Mouse (Mus musculus): ENCODE results near the gene Ubxn4. TPM values are rescaled to one million over a fixed set of nuclear protein-coding genes. Genes with fewer than 3 reads are reported as not detected.

The Ubxn4 gene
- polyA plus RNA-seq (2015; fragmentation: Nextera tagmentation; extraction: Ambion mirVana): 61.2 and 61.3 TPM in 2 replicates

GRCm38 (mm10) chr1:128243627-128243995 is at the start of gene Ubxn4:
Ubxn4 (plus strand) TSS chr1:128243964.
- Histone ChIP-seq H3K4me2 (ENCODE audit: low read depth, low read length) (peak within 1 kb of the TSS; percentile 90), H3K27ac (ENCODE audit: low read length) (peak within 1 kb of the TSS; percentile 89), H3K36me3 (ENCODE audit: control insufficient read depth, insufficient read depth, low read length) (no peaks in the 10 kb centered on the region), H3K9me3 (replicated peaks; ENCODE audit: control insufficient read depth, low read length) (no peaks in the 10 kb centered on the region), H3K4me3 (replicated peaks; ENCODE audit: low read length) (peak within 1 kb of the TSS; percentile 86), H3K27me3 (ENCODE audit: control insufficient read depth, insufficient read depth, low read length) (no peaks in the 10 kb centered on the region), H3K4me1 (ENCODE audit: control insufficient read depth, insufficient read depth, low read length) (0 out of 2 replicates have a peak, but pooled peaks cover 2% of the 10 kb centered on the region), H3K9ac (ENCODE audit: low read length) (peak within 1 kb of the TSS; percentile 94)
- 5% methylated on average over 10 of the region's 10 CpGs for WGBS
- ATAC-seq (ENCODE audit: insufficient read depth, low FRiP score): no peak

- Histone ChIP-seq H3K4me3 (replicated peaks; ENCODE audit: low read length) (no peak overlapping the region), H3K9ac (ENCODE audit: low read length) (no peak overlapping the region), H3K9me3 (replicated peaks; ENCODE audit: control insufficient read depth, low read length) (no peaks in the 10 kb centered on the region), H3K4me1 (ENCODE audit: control insufficient read depth, insufficient read depth, low read length) (no peaks in the 10 kb centered on the region), H3K36me3 (ENCODE audit: control insufficient read depth, insufficient read depth, low read length) (peaks cover 5% of the 10 kb centered on the region), H3K4me2 (ENCODE audit: low read depth, low read length) (no peak overlapping the region), H3K27me3 (ENCODE audit: control insufficient read depth, insufficient read depth, low read length) (no peaks in the 10 kb centered on the region), H3K27ac (ENCODE audit: low read length) (no peak overlapping the region)
- WGBS: 40% methylated on average over 2 of the region's 2 CpGs
- no peak for ATAC-seq (ENCODE audit: insufficient read depth, low FRiP score)
Observed at GRCm38 (mm10) chr1:128194011-128194410, 49.8 kb upstream of the Ubxn4 start.

- Histone ChIP-seq H3K9me3 (replicated peaks; ENCODE audit: control insufficient read depth, low read length) (no peaks in the 10 kb centered on the region), H3K4me3 (replicated peaks; ENCODE audit: low read length) (no peak overlapping the region), H3K27ac (ENCODE audit: low read length) (no peak overlapping the region), H3K36me3 (ENCODE audit: control insufficient read depth, insufficient read depth, low read length) (peaks cover 5% of the 10 kb centered on the region), H3K4me1 (ENCODE audit: control insufficient read depth, insufficient read depth, low read length) (no peaks in the 10 kb centered on the region), H3K27me3 (ENCODE audit: control insufficient read depth, insufficient read depth, low read length) (no peaks in the 10 kb centered on the region), H3K4me2 (ENCODE audit: low read depth, low read length) (no peak overlapping the region), H3K9ac (ENCODE audit: low read length) (no peak overlapping the region)
- ATAC-seq (ENCODE audit: insufficient read depth, low FRiP score): no peak
- WGBS: 94% methylated on average over 1 of the region's 1 CpGs
Observed at GRCm38 (mm10) chr1:128197353-128197752, 46.4 kb upstream of the Ubxn4 start.

DNA sequence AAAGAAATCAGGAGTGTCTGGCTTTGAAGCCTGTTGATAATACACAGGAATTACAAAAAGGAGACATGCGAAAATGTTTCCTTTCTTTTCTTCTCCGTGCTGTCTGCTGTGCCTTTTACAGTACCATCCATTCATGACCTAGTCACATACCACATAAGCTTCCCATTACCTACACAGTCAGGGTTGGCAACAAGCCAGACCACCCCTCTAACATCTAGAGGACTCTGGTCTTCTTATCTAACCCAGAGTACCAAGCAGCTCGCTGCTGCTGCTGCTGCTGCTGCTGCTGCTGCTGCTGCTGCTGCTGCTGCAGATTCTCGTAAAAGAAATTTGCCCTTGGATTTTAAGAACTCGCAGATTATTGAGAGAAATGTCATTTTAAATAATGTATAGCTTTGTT is 30.5 kb upstream of the Ubxn4 start:
- Histone ChIP-seq H3K27ac (ENCODE audit: low read length) (no peak overlapping the region), H3K36me3 (ENCODE audit: control insufficient read depth, insufficient read depth, low read length) (peaks cover 13% of the 10 kb centered on the region; the same call in 1 of the 2 replicates)
- 77% methylated on average over 5 of the region's 5 CpGs for WGBS

DNA sequence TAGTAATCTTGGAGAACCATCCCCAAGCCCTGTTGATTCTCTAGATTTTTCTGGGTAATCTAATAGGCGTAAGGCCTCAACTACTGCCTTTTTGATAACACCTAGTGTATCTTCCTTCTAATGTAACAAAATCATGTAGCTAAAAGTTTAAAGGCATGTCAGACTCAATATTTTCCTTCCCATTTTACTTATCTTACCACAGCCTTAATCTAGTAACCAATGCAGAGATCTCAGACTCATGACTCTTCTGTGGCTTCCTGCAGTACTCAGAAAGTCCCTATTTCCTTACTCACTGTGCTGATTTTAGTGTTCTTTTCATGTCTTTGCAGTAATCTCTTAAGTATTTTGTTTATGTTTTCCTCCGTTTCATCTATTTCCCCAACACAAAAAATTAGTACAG is 21.9 kb upstream of the Ubxn4 start:
- no peak overlapping the region for H3K9ac ChIP-seq (ENCODE audit: low read length)
- no peaks in the 10 kb centered on the region for H3K4me1 ChIP-seq (ENCODE audit: control insufficient read depth, insufficient read depth, low read length)
- H3K36me3 ChIP-seq (ENCODE audit: control insufficient read depth, insufficient read depth, low read length): 0 out of 2 replicates have a peak, but pooled peaks cover 7% of the 10 kb centered on the region
- H3K9me3 ChIP-seq (replicated peaks; ENCODE audit: control insufficient read depth, low read length): no peaks in the 10 kb centered on the region
- WGBS: 95% methylated on average over 2 of the region's 2 CpGs
- no peak overlapping the region for H3K4me3 ChIP-seq (replicated peaks; ENCODE audit: low read length)
- H3K4me2 ChIP-seq (ENCODE audit: low read depth, low read length): no peak overlapping the region
- H3K27me3 ChIP-seq (ENCODE audit: control insufficient read depth, insufficient read depth, low read length): no peaks in the 10 kb centered on the region
- ATAC-seq (ENCODE audit: insufficient read depth, low FRiP score): no peak
- no peak overlapping the region for H3K27ac ChIP-seq (ENCODE audit: low read length)

More for the DNA sequence above, 30.5 kb upstream of the Ubxn4 start:
- H3K4me2 ChIP-seq (ENCODE audit: low read depth, low read length): no peak overlapping the region
- ATAC-seq (ENCODE audit: insufficient read depth, low FRiP score): no peak
- no peaks in the 10 kb centered on the region for H3K4me1 ChIP-seq (ENCODE audit: control insufficient read depth, insufficient read depth, low read length)
- H3K9me3 ChIP-seq (replicated peaks; ENCODE audit: control insufficient read depth, low read length): no peaks in the 10 kb centered on the region
- no peaks in the 10 kb centered on the region for H3K27me3 ChIP-seq (ENCODE audit: control insufficient read depth, insufficient read depth, low read length)
- H3K9ac ChIP-seq (ENCODE audit: low read length): no peak overlapping the region
- no peak overlapping the region for H3K4me3 ChIP-seq (replicated peaks; ENCODE audit: low read length)

DNA sequence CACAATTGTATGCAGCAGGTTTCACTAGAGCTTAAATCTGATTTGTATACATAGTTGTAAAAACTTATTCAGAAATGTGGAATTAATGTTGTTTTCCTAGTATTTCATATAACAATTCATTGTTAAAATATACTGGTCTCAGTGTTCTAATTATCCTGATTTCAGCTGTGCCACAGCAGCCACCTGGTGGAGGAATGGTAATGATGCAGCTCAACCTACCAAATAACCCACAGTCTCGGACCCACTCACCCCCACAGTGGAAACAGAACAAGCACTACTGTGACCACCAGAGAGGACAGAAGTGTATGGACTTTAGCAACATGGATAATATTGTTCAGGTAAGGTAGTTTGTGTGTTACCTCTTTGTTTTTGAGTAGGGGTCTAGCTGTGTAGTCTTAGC is 20.5 kb upstream of the Ubxn4 start:
- H3K36me3 ChIP-seq (ENCODE audit: control insufficient read depth, insufficient read depth, low read length): 0 out of 2 replicates have a peak, but pooled peaks cover 7% of the 10 kb centered on the region
- H3K27me3 ChIP-seq (ENCODE audit: control insufficient read depth, insufficient read depth, low read length): no peaks in the 10 kb centered on the region
- H3K4me3 ChIP-seq (replicated peaks; ENCODE audit: low read length): no peak overlapping the region
- no peak overlapping the region for H3K4me2 ChIP-seq (ENCODE audit: low read depth, low read length)
- 77% methylated on average over 1 of the region's 1 CpGs for WGBS
- no peak for ATAC-seq (ENCODE audit: insufficient read depth, low FRiP score)
- H3K27ac ChIP-seq (ENCODE audit: low read length): no peak overlapping the region
- H3K4me1 ChIP-seq (ENCODE audit: control insufficient read depth, insufficient read depth, low read length): no peaks in the 10 kb centered on the region
- no peaks in the 10 kb centered on the region for H3K9me3 ChIP-seq (replicated peaks; ENCODE audit: control insufficient read depth, low read length)
- H3K9ac ChIP-seq (ENCODE audit: low read length): no peak overlapping the region

- 96% methylated on average over 4 of the region's 4 CpGs for WGBS
- H3K27me3 ChIP-seq (ENCODE audit: control insufficient read depth, insufficient read depth, low read length): no peaks in the 10 kb centered on the region
- no peak for ATAC-seq (ENCODE audit: insufficient read depth, low FRiP score)
- H3K9ac ChIP-seq (ENCODE audit: low read length): no peak overlapping the region
- no peak overlapping the region for H3K4me3 ChIP-seq (replicated peaks; ENCODE audit: low read length)
- no peak overlapping the region for H3K27ac ChIP-seq (ENCODE audit: low read length)
- H3K36me3 ChIP-seq (ENCODE audit: control insufficient read depth, insufficient read depth, low read length): peaks cover 29% of the 10 kb centered on the region
- H3K9me3 ChIP-seq (replicated peaks; ENCODE audit: control insufficient read depth, low read length): no peaks in the 10 kb centered on the region
- H3K4me2 ChIP-seq (ENCODE audit: low read depth, low read length): no peak overlapping the region
- H3K4me1 ChIP-seq (ENCODE audit: control insufficient read depth, insufficient read depth, low read length): no peaks in the 10 kb centered on the region
Observed at GRCm38 (mm10) chr1:128235181-128235580, 8.6 kb upstream of the Ubxn4 start.

DNA sequence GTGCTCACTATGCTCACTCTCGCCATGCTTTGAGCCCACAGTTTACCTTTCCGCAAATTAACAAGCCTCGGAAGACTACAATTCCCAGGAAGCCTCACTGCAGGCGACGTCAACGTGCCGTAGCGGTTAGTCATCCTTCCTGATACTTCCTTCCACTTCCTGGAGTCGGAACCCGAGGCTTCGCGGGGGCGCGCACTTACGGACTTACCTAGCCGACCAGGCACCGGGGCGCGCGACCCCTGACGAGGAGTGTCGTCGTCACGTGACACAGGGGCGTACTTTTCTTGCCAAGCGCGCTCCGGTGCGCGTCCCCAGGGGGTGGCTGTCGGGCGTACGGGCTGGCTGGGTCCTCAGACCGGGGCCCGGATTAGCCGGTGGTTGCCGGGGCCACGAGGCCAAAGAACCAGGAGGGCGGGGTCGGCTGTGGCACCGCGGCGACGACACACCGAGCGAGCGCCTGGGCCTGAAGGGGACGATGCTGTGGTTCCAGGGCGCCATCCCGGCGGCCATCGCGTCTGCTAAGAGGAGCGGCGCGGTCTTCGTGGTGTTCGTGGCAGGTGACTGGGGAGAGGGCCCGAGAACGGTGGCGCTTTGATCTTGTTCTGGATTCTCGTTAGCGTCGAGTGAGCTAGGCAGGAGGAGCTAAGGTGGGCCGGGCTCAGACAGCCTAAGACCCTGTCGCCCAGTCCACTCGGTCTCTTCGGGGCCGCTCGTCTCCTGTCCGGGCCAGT is 397 bp downstream of the Ubxn4 start:
- peak overlapping the region; percentile 86 for H3K4me3 ChIP-seq (replicated peaks; ENCODE audit: low read length)
- H3K27ac ChIP-seq (ENCODE audit: low read length): peak overlapping the region; percentile 89
- H3K4me2 ChIP-seq (ENCODE audit: low read depth, low read length): peak overlapping the region; percentile 90
- no peaks in the 10 kb centered on the region for H3K9me3 ChIP-seq (replicated peaks; ENCODE audit: control insufficient read depth, low read length)
- no peaks in the 10 kb centered on the region for H3K27me3 ChIP-seq (ENCODE audit: control insufficient read depth, insufficient read depth, low read length)
- H3K9ac ChIP-seq (ENCODE audit: low read length): peak overlapping the region; percentile 94
- H3K36me3 ChIP-seq (ENCODE audit: control insufficient read depth, insufficient read depth, low read length): no peaks in the 10 kb centered on the region
- 0 out of 2 replicates have a peak, but pooled peaks cover 2% of the 10 kb centered on the region for H3K4me1 ChIP-seq (ENCODE audit: control insufficient read depth, insufficient read depth, low read length)
- 0% methylated on average over 71 of the region's 71 CpGs for WGBS
- peak; percentile 96 for ATAC-seq (ENCODE audit: insufficient read depth, low FRiP score)

- Histone ChIP-seq H3K9ac (ENCODE audit: low read length) (peak overlapping the region; percentile 94), H3K4me1 (ENCODE audit: control insufficient read depth, insufficient read depth, low read length) (0 out of 2 replicates have a peak, but pooled peaks cover 2% of the 10 kb centered on the region), H3K4me3 (replicated peaks; ENCODE audit: low read length) (peak overlapping the region; percentile 86), H3K36me3 (ENCODE audit: control insufficient read depth, insufficient read depth, low read length) (no peaks in the 10 kb centered on the region), H3K4me2 (ENCODE audit: low read depth, low read length) (peak overlapping the region; percentile 90), H3K9me3 (replicated peaks; ENCODE audit: control insufficient read depth, low read length) (no peaks in the 10 kb centered on the region), H3K27ac (ENCODE audit: low read length) (peak overlapping the region; percentile 89), H3K27me3 (ENCODE audit: control insufficient read depth, insufficient read depth, low read length) (no peaks in the 10 kb centered on the region)
- under 1% methylated on average over 19 of the region's 19 CpGs for WGBS
- ATAC-seq (ENCODE audit: insufficient read depth, low FRiP score): peak; percentile 27
Observed at GRCm38 (mm10) chr1:128244727-128245355, 1.1 kb downstream of the Ubxn4 start.

Data from stomach, embryonic 16.5 days (tissue).